In the genomic region with DNA sequence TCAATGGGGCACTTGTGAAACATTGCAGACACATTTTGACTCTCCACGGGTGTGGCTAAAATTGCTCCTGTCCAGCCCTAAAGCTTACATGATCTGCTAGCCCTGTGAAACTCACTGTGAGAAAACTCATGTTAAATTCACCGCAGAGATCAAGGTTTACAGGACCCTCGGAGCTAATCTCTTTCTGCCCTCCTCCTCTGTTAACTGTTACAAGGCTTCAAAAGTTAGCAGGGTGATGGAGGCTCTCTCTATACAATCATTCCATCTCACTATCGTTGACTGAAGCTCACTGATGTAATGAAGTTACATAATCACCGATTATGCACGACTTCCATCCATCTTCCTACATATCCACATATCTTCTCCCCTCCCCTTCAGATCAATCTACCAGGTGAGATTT, we compare ENCODE assay signal across 12 mouse cellular contexts. TPM values are rescaled to one million over a fixed set of nuclear protein-coding genes. Genes with fewer than 3 reads are reported as not detected.
A peak's percentile ranks its signal among the peaks of the same experiment; 100 is the strongest.
DNase-seq lines count a peak whose midpoint lies in the region; ATAC-seq and TF ChIP-seq lines count a peak whose summit lies in the region.
"Had no signal": no experiment of that assay in that cellular context is flagged by ENCODE, and none has a peak within 500 bp of the region (broad histone marks: within the 10 kb centered on the region; RNA-seq: fewer than 3 reads in every experiment).

No protein-coding gene starts in this region.

- no peaks in the 10 kb centered on the region for H3K36me3 ChIP-seq in heart, embryonic 13.5 days
- H3K36me3 ChIP-seq in heart, adult 2 months (ENCODE audit: control insufficient read depth, insufficient read depth, low read length): no peaks in the 10 kb centered on the region
- H3K36me3 ChIP-seq in embryonic facial prominence, embryonic 13.5 days: no peaks in the 10 kb centered on the region
- H3K36me3 ChIP-seq in midbrain, embryonic 15.5 days (replicated peaks): no peaks in the 10 kb centered on the region
- H3K36me3 ChIP-seq in kidney, adult 2 months (ENCODE audit: control insufficient read depth, insufficient read depth, low read length): no peaks in the 10 kb centered on the region

- intact Hi-C loops in heart, adult 2 months (cut with DNase I): no loop called here
- intact Hi-C loops in heart, postnatal 10 days (cut with DNase I): no loop called here

- TF ChIP-seq EP300 in heart, adult 2 months (IDR thresholded peaks at IDR 0.05; ENCODE audit: insufficient read depth, low read depth, low read length): no peak

- TF ChIP-seq CTCF in heart, adult 2 months (IDR thresholded peaks at IDR 0.05): no peak
- no peak for TF ChIP-seq CTCF in kidney, adult 2 months (conservative IDR thresholded peaks at IDR 0.05; ENCODE audit: insufficient read depth, insufficient read length, low read depth, low read length)

- 48% methylated on average over 6 of the region's 6 CpGs for WGBS in heart, embryonic 13.5 days
- WGBS in heart, adult 2 months: 48% methylated on average over 6 of the region's 6 CpGs
- WGBS in embryonic facial prominence, embryonic 13.5 days: 57% methylated on average over 6 of the region's 6 CpGs
- WGBS in midbrain, embryonic 15.5 days: 46% methylated on average over 6 of the region's 6 CpGs
- WGBS in kidney, adult 2 months: 62% methylated on average over 6 of the region's 6 CpGs

- ATAC-seq in heart, embryonic 13.5 days (ENCODE audit: extremely low read depth, insufficient number of reproducible peaks, low FRiP score, low TSS enrichment): no peak
- ATAC-seq in embryonic facial prominence, embryonic 13.5 days (ENCODE audit: insufficient number of reproducible peaks, insufficient read depth, low FRiP score, low TSS enrichment, low read depth): no peak
- no peak for ATAC-seq in midbrain, embryonic 15.5 days (replicated peaks)

- no peak overlapping the region for H3K9ac ChIP-seq in heart, embryonic 13.5 days
- no peak overlapping the region for H3K9ac ChIP-seq in heart, adult 2 months (ENCODE audit: low read depth, low read length)
- no peak overlapping the region for H3K9ac ChIP-seq in embryonic facial prominence, embryonic 13.5 days
- no peak overlapping the region; the same call in 1 of the 2 replicates for H3K9ac ChIP-seq in midbrain, embryonic 15.5 days

- no peak overlapping the region for H3K27ac ChIP-seq in heart, embryonic 13.5 days (replicated peaks)
- no peak overlapping the region for H3K27ac ChIP-seq in heart, adult 2 months
- no peak overlapping the region for H3K27ac ChIP-seq in embryonic facial prominence, embryonic 13.5 days
- no peak overlapping the region for H3K27ac ChIP-seq in midbrain, embryonic 15.5 days
- H3K27ac ChIP-seq in kidney, adult 2 months (ENCODE audit: insufficient read depth, low read depth, low read length): no peak overlapping the region

- DNase-seq in heart, adult 2 months: no peak
- peak; percentile 58 for DNase-seq in brain, adult 2 months (ENCODE audit: low read depth, low spot score)
- DNase-seq in ovary, postnatal 10 days (ENCODE audit: low spot score): no peak
- DNase-seq in heart, postnatal 10 days: no peak
- DNase-seq in kidney, adult 2 months: no peak
- DNase-seq: adrenal gland, postnatal 10 days; heart, adult 11 months; retina, postnatal 1 day had no signal

- H3K4me2 ChIP-seq in heart, embryonic 13.5 days: no peak overlapping the region
- peak overlapping the region; percentile 28; the same call in 1 of the 2 replicates for H3K4me2 ChIP-seq in embryonic facial prominence, embryonic 13.5 days
- peak overlapping the region; percentile 50 for H3K4me2 ChIP-seq in midbrain, embryonic 15.5 days

- H3K9me3 ChIP-seq in heart, embryonic 13.5 days: no peaks in the 10 kb centered on the region
- H3K9me3 ChIP-seq in embryonic facial prominence, embryonic 13.5 days: no peaks in the 10 kb centered on the region
- H3K9me3 ChIP-seq in midbrain, embryonic 15.5 days: no peaks in the 10 kb centered on the region

- H3K27me3 ChIP-seq in heart, embryonic 13.5 days (replicated peaks): no peaks in the 10 kb centered on the region; the same call in 1 of the 2 replicates
- no peaks in the 10 kb centered on the region for H3K27me3 ChIP-seq in heart, adult 2 months (ENCODE audit: control insufficient read depth, insufficient read depth, low read length)
- H3K27me3 ChIP-seq in embryonic facial prominence, embryonic 13.5 days: peaks cover 11% of the 10 kb centered on the region; the same call in 1 of the 2 replicates
- H3K27me3 ChIP-seq in midbrain, embryonic 15.5 days (replicated peaks): no peaks in the 10 kb centered on the region
- no peaks in the 10 kb centered on the region for H3K27me3 ChIP-seq in kidney, adult 2 months (replicated peaks; ENCODE audit: control insufficient read depth, insufficient read depth, low read length)

- H3K4me1 ChIP-seq in heart, embryonic 13.5 days: no peaks in the 10 kb centered on the region
- H3K4me1 ChIP-seq in heart, adult 2 months (ENCODE audit: control insufficient read depth, insufficient read depth, low read length): no peaks in the 10 kb centered on the region
- H3K4me1 ChIP-seq in embryonic facial prominence, embryonic 13.5 days: no peaks in the 10 kb centered on the region
- H3K4me1 ChIP-seq in midbrain, embryonic 15.5 days: no peaks in the 10 kb centered on the region
- H3K4me1 ChIP-seq in kidney, adult 2 months (ENCODE audit: control insufficient read depth, insufficient read depth, low read length): no peaks in the 10 kb centered on the region

- H3K4me3 ChIP-seq in heart, embryonic 13.5 days: 0 out of 2 replicates have a peak overlapping the region, but pooled peaks have one; percentile 6
- no peak overlapping the region for H3K4me3 ChIP-seq in heart, adult 2 months
- H3K4me3 ChIP-seq in embryonic facial prominence, embryonic 13.5 days: 0 out of 2 replicates have a peak overlapping the region, but pooled peaks have one; percentile 3
- peak overlapping the region; percentile 43 for H3K4me3 ChIP-seq in midbrain, embryonic 15.5 days
- no peak overlapping the region for H3K4me3 ChIP-seq in kidney, adult 2 months (ENCODE audit: insufficient read depth, low read depth, low read length)

- no peak for TF ChIP-seq POLR2A in heart, adult 2 months (IDR thresholded peaks at IDR 0.05; ENCODE audit: insufficient read depth, low read depth, low read length)
- no peak for TF ChIP-seq POLR2A in kidney, adult 2 months (IDR thresholded peaks at IDR 0.05; ENCODE audit: low read depth, low read length)

- no peaks in the 10 kb centered on the region for H3K79me2 ChIP-seq in heart, adult 2 months (replicated peaks; ENCODE audit: control insufficient read depth, insufficient read depth, low read length)

RNA-seq across cellular contexts. Expression of gene Il1rapl1, which starts 1.9 kb away (rescaled TPM):
- polyA plus RNA-seq in heart, embryonic 13.5 days (2015; fragmentation: Nextera tagmentation; extraction: Ambion mirVana): 0.17 and 0.27 TPM in 2 replicates
- total RNA-seq in heart, adult 2 months (2021): under 1 TPM; 0.03 to 0.07 TPM
- polyA plus RNA-seq in heart, adult 2 months (2012; rRNA removed): not detected in 2 replicates
- polyA plus RNA-seq in embryonic facial prominence, embryonic 13.5 days (2015; fragmentation: Nextera tagmentation; extraction: Ambion mirVana): 1.3 and 1.8 TPM in 2 replicates
- 4.5 and 5.8 TPM in 2 replicates for polyA plus RNA-seq in midbrain, embryonic 15.5 days (2015; fragmentation: Nextera tagmentation; extraction: Ambion mirVana)
- total RNA-seq in heart, postnatal 10 days (2021): under 1 TPM in 1 of 2 experiments, not detected in 1; 0.10 TPM
- not detected in 2 replicates for polyA plus RNA-seq in kidney, adult 2 months (2012; rRNA removed)
- total RNA-seq: hematopoietic stem cell, adult 5-6 weeks had no signal

Comparison
In these comparisons a context has a peak if more than half of its experiments do, and no peak if none do; other contexts are left out.
1. H3K4me3 ChIP-seq: peak in heart, embryonic 13.5 days (single experiment), embryonic facial prominence, embryonic 13.5 days (single experiment) and midbrain, embryonic 15.5 days (single experiment); none in heart, adult 2 months (single experiment) and kidney, adult 2 months (single experiment).